Mouse (Mus musculus) hindbrain, embryonic 12.5 days (tissue): ENCODE results near the gene Cwc22. TPM values are rescaled to one million over a fixed set of nuclear protein-coding genes. Genes with fewer than 3 reads are reported as not detected.

Experiments
- ATAC-seq: fragments of 200-750 bp; cut with Nextera tagmentation; 2 replicates; pipeline ENCODE4 v1.8.0; 2017; ENCODE audit warnings: moderate TSS enrichment; ENCODE audit not compliant: low FRiP score
- H3K27ac ChIP-seq: fragments of 300-500 bp; sonication (generic); 2 replicates; pipeline ENCODE4 v1.5.1; 2016; ENCODE audit warnings: mild to moderate bottlenecking
- H3K27me3 ChIP-seq: fragments of 300-500 bp; sonication (generic); 2 replicates; pipeline ENCODE4 v1.6.1; 2016; ENCODE audit warnings: mild to moderate bottlenecking
- H3K36me3 ChIP-seq: fragments of 300-500 bp; sonication (generic); 2 replicates; pipeline ENCODE4 v1.6.1; 2016; ENCODE audit warnings: mild to moderate bottlenecking
- H3K4me1 ChIP-seq: fragments of 300-500 bp; sonication (generic); 2 replicates; pipeline ENCODE4 v1.6.1; 2016
- H3K4me2 ChIP-seq: fragments of 300-500 bp; sonication (generic); replicated peaks from 2 replicates; pipeline ENCODE4 v1.6.1; 2016; ENCODE audit warnings: mild to moderate bottlenecking
- H3K4me3 ChIP-seq: fragments of 300-500 bp; sonication (generic); 2 replicates; pipeline ENCODE4 v1.5.1; 2016; ENCODE audit warnings: mild to moderate bottlenecking
- H3K9ac ChIP-seq: fragments of 300-500 bp; sonication (generic); 2 replicates; pipeline ENCODE4 v1.6.1; 2016; ENCODE audit warnings: mild to moderate bottlenecking, moderate library complexity
- H3K9me3 ChIP-seq: fragments of 300-500 bp; sonication (generic); replicated peaks from 2 replicates; pipeline ENCODE4 v1.6.1; 2016; ENCODE audit warnings: mild to moderate bottlenecking
- WGBS: fragments of 180-500 bp; shearing (Covaris S2); methylation state at CpG from one replicate; pipeline ENCODE4 v1.1.7; 2016; 5-methylcytosine and 5-hydroxymethylcytosine counted together
- polyA plus RNA-seq: library from polyadenylated mRNA; unstranded; fragments of >200 nt; fragmentation: Nextera tagmentation; extraction: Ambion mirVana; gene quantifications from 2 replicates; pipeline ENCODE4 v1.2.1, GENCODE M21; 2016

The Cwc22 gene
- polyA plus RNA-seq = 30.3 and 34.0 TPM in 2 replicates

DNA sequence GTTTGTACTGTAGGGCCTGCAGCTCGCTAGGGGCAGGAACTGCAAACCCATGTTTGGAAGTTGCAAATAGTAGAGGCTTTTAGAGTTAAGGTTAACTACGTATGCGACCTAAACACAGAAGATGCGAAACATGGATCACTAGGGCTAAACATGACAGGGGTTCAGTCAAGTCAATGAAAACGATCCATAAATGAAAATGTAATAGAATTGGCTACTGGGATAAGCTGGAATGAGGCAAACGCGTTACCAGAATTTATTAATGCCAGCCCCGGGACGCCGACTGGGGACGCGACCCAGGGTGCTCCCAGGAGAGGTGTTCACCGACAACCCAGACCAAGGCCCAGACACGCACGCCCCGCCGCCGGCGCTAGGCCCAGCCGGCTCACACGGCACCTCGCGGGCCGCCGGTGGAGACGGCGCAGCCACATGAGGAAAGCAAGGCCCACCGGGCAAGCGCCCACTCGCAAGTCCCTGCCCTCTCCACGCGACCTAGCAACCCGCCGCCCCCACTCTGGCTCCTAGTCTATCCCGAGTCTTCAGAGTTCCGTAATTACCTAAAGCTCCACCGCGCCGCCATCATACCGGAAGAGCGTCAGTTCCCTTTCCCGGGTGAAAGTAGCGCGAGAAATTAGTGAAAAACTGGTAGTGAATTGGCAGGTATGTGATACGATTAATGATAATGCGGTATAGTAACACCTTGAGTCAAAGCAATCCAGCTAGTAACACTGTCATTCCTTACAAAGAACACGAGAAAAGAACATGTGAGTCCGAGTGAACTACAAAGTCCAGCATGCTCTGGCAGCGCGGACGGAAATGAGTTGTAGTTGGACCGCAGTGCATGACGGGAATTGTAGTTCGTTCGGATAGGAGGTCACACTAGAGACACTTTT lies at the start of gene Cwc22:
Cwc22 (minus strand) TSS at position 780 of the 890 bp plus-strand sequence.
- Histone ChIP-seq H3K4me1 (peaks cover 11% of the 10 kb centered on the region), H3K4me3 (peak within 1 kb of the TSS; percentile 82), H3K4me2 (peak within 1 kb of the TSS; percentile 85), H3K9ac (peak within 1 kb of the TSS; percentile 92), H3K9me3 (0 out of 2 replicates have a peak, but pooled peaks cover 4% of the 10 kb centered on the region), H3K36me3 (no peaks in the 10 kb centered on the region), H3K27ac (peak within 1 kb of the TSS; percentile 76), H3K27me3 (no peaks in the 10 kb centered on the region)
- under 1% methylated on average over 45 of the region's 55 CpGs for WGBS
- ATAC-seq = peak; percentile 92

DNA sequence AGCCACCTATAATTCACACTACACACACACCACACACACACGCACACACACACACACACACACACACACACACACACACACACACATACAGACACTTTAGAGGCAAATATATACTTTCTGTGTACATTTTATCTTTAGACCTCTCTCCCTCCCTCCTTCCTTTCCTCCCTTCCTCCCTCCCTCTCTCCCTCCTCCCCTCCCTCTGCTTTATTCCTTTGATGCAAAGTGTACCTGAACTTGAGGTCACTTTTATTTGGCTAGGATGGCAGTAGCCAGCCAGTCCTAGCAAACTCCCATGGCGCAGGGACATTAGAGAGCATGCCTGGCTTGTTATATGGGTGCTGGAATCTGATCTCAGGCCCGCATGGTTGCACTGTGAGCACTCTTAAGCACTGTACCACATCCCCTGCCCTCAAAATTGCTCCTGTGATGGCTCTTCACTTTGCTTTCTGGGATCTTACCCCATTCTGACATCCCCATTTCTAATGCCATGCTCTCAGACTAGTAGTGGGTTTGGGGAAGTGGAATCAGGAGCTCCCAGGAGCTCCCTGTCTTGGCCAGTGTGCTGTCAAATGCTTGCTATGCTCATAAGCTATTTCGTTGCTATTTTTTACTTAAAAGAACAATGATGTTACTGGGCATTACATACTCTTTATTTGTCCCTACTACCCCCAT lies 47.7 kb upstream of the Cwc22 start:
- Histone ChIP-seq H3K4me2 (no peak overlapping the region), H3K27me3 (no peaks in the 10 kb centered on the region), H3K36me3 (no peaks in the 10 kb centered on the region), H3K27ac (no peak overlapping the region), H3K4me1 (no peaks in the 10 kb centered on the region), H3K4me3 (no peak overlapping the region), H3K9ac (no peak overlapping the region), H3K9me3 (no peaks in the 10 kb centered on the region)
- no peak for ATAC-seq
- WGBS = 73% methylated on average over 4 of the region's 4 CpGs

- no peaks in the 10 kb centered on the region for H3K9me3 ChIP-seq
- H3K36me3 ChIP-seq = no peaks in the 10 kb centered on the region
- no peak overlapping the region for H3K4me3 ChIP-seq
- no peaks in the 10 kb centered on the region for H3K4me1 ChIP-seq
- H3K27ac ChIP-seq = no peak overlapping the region
- 86% methylated on average over 3 of the region's 3 CpGs for WGBS
- H3K27me3 ChIP-seq = no peaks in the 10 kb centered on the region
- ATAC-seq = no peak
- H3K9ac ChIP-seq = no peak overlapping the region
- H3K4me2 ChIP-seq = no peak overlapping the region
Observed at GRCm38 (mm10) chr2:77992951-77993604, 46.9 kb upstream of the Cwc22 start.

DNA sequence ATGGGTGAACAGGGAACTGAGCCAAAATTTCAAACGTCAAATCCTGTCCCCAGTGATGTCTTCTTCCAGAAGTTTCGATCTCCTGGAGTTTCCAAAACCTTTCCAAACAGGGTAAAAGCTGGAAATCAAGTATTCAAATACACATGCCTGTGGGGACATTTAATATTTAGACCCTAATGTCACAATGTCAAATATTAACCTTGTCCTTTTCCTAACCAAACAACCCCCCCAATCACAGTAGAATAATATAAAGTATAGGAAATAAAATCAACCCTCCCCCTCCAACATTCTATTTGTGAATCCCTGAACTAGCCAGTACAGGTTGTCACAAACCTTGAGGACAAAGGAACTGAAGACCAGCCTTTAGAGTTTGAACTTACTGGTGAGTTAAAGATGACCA lies 44.6 kb upstream of the Cwc22 start:
- Histone ChIP-seq H3K4me1 (no peaks in the 10 kb centered on the region), H3K27me3 (no peaks in the 10 kb centered on the region), H3K4me2 (no peak overlapping the region), H3K9me3 (no peaks in the 10 kb centered on the region), H3K9ac (no peak overlapping the region), H3K27ac (no peak overlapping the region), H3K4me3 (no peak overlapping the region), H3K36me3 (no peaks in the 10 kb centered on the region)
- 65% methylated on average over 2 of the region's 2 CpGs for WGBS
- ATAC-seq = no peak

DNA sequence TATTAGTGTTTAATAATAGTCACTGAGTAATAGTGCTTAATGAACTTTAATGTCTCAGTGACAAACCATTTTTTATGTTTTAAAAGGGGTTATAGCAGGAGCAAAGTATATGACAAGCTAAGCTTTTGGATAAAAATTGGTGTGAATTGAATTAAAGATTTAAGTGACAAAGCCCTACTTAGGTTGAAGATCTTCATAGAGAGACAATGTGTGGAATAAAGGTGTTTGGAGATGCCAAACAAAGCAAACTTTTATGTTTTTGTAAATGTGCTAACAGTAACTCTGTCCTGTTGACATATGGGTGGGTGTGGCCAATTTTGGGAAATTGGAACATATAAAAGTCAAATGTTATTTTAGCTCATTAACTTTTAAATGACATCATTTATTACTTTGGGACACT lies 43.9 kb upstream of the Cwc22 start:
- Histone ChIP-seq H3K9me3 (no peaks in the 10 kb centered on the region), H3K4me2 (no peak overlapping the region), H3K9ac (no peak overlapping the region), H3K4me3 (no peak overlapping the region), H3K4me1 (no peaks in the 10 kb centered on the region), H3K27me3 (no peaks in the 10 kb centered on the region), H3K36me3 (no peaks in the 10 kb centered on the region), H3K27ac (no peak overlapping the region)
- no peak for ATAC-seq

GRCm38 (mm10) chr2:77989390-77989789 lies 43.2 kb upstream of the Cwc22 start:
- Histone ChIP-seq H3K9me3 (no peaks in the 10 kb centered on the region), H3K36me3 (no peaks in the 10 kb centered on the region), H3K4me1 (no peaks in the 10 kb centered on the region), H3K4me2 (no peak overlapping the region), H3K4me3 (no peak overlapping the region), H3K27ac (no peak overlapping the region), H3K27me3 (no peaks in the 10 kb centered on the region), H3K9ac (no peak overlapping the region)
- WGBS = 81% methylated on average over 1 of the region's 1 CpGs
- ATAC-seq = no peak

DNA sequence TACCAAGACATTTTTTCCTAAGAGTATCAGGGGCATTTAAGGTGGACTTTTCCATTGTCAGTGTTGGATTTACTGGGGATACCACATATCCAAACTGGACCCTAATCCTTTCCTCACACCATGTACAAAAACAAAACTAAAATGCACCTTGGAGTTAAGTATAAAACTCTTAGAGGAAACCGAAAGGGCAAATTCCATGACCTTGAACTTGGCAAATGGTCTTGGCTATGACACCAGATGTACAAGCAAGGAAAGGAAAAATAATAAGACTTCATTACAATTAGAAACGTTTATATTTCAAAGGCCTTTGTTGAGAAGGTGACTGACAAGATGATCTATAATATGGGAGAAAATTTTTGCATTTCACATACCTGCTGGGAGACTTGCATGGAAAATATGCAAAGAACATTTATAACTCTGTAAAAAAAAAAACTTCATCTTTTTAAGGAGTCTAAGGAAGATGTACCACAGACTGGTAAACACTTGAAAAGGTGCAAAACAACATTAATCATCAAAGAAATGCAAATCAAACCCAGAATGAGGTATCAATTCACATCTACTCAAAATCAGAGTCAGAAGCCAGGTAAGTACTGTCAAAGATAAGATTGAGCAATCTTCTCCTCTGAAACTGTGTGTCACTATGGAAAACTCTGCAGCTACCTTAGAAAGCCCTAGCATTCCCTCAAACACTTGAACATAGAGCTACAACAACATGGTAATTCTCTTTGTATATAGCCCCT lies 40.0 kb upstream of the Cwc22 start:
- Histone ChIP-seq H3K9ac (no peak overlapping the region), H3K27me3 (no peaks in the 10 kb centered on the region), H3K27ac (no peak overlapping the region), H3K36me3 (no peaks in the 10 kb centered on the region), H3K9me3 (no peaks in the 10 kb centered on the region; the same call in 1 of the 2 replicates), H3K4me2 (no peak overlapping the region), H3K4me3 (no peak overlapping the region), H3K4me1 (no peaks in the 10 kb centered on the region)
- 83% methylated on average over 2 of the region's 2 CpGs for WGBS
- no peak for ATAC-seq

DNA sequence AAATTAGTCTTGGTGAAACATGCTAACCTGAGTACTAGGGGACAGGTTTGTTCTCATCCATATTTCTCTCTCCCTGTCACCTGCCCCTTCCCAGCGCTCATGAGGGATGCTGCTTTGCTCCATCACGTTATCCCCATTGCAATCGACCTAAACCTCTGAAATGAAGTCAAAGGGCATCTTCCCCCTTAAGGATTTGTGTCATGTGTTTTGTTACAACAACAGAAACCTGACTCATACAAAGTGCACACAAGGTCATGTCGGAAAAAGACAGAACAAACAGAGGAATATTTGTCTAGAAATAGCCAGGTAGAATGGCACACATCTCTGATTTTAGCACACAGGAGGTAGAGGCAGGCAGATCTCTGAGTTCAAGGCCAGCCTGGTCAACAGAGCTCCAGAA lies 38.0 kb upstream of the Cwc22 start:
- ATAC-seq = no peak
- no peaks in the 10 kb centered on the region; the same call in 1 of the 2 replicates for H3K9me3 ChIP-seq
- H3K36me3 ChIP-seq = no peaks in the 10 kb centered on the region
- no peaks in the 10 kb centered on the region for H3K4me1 ChIP-seq
- WGBS = 73% methylated on average over 4 of the region's 4 CpGs
- no peak overlapping the region for H3K9ac ChIP-seq
- no peak overlapping the region for H3K4me2 ChIP-seq
- no peak overlapping the region for H3K27ac ChIP-seq
- no peak overlapping the region for H3K4me3 ChIP-seq
- no peaks in the 10 kb centered on the region for H3K27me3 ChIP-seq

DNA sequence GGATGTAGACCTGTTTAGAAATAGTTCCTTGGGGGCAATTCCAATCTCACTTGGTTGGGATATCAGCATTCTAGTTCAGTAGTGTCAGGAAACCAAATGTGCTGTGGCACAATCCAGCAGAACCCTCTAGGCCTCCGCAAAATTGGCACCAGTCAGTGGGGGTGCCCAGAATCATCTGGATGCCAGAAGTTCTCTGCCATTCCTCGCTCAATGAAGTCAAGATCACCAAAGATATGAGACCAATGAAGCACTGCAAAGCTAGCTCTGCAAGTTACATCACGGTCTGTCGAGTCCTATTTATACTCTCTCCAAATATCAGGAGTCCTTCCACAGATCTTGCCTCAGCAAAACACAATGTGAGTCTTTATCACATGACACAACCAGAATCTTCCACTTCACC lies 35.7 kb upstream of the Cwc22 start:
- ATAC-seq = no peak
- 91% methylated on average over 4 of the region's 4 CpGs for WGBS
- no peak overlapping the region for H3K4me2 ChIP-seq
- no peaks in the 10 kb centered on the region for H3K4me1 ChIP-seq
- H3K27me3 ChIP-seq = no peaks in the 10 kb centered on the region
- H3K27ac ChIP-seq = no peak overlapping the region
- no peaks in the 10 kb centered on the region; the same call in 1 of the 2 replicates for H3K9me3 ChIP-seq
- H3K36me3 ChIP-seq = no peaks in the 10 kb centered on the region
- H3K4me3 ChIP-seq = no peak overlapping the region
- H3K9ac ChIP-seq = no peak overlapping the region

DNA sequence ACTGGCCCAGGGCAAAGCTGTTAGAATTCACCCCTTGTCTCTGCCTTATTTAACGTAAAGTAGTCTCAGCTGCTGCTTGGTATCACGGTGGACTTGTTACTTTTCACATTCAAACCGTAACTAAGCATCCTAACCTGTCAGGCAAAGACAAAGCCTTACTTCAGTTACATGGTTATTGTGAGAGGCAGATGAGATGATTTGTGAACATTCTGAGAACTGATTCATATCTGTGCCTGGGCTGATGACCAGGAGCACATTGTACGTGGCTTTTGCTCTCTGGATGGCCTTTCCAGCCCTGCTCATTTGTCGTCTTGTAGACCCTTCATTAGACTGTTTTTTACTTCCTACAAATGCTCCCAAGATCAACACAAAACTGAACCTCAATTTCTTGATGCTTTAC lies 34.5 kb upstream of the Cwc22 start:
- no peak for ATAC-seq
- no peak overlapping the region for H3K9ac ChIP-seq
- WGBS = 90% methylated on average over 5 of the region's 5 CpGs
- H3K27me3 ChIP-seq = no peaks in the 10 kb centered on the region
- H3K4me2 ChIP-seq = no peak overlapping the region
- no peaks in the 10 kb centered on the region; the same call in 1 of the 2 replicates for H3K9me3 ChIP-seq
- H3K4me3 ChIP-seq = no peak overlapping the region
- H3K27ac ChIP-seq = no peak overlapping the region
- H3K36me3 ChIP-seq = no peaks in the 10 kb centered on the region
- H3K4me1 ChIP-seq = no peaks in the 10 kb centered on the region

- no peak overlapping the region for H3K27ac ChIP-seq
- 94% methylated on average over 2 of the region's 2 CpGs for WGBS
Observed at GRCm38 (mm10) chr2:77979519-77979918, 33.3 kb upstream of the Cwc22 start.

GRCm38 (mm10) chr2:77979081-77979480 lies 32.9 kb upstream of the Cwc22 start:
- H3K9ac ChIP-seq = no peak overlapping the region
- H3K27me3 ChIP-seq = no peaks in the 10 kb centered on the region
- no peaks in the 10 kb centered on the region for H3K4me1 ChIP-seq
- no peak overlapping the region for H3K4me3 ChIP-seq
- no peaks in the 10 kb centered on the region; the same call in 1 of the 2 replicates for H3K9me3 ChIP-seq
- no peaks in the 10 kb centered on the region for H3K36me3 ChIP-seq
- H3K4me2 ChIP-seq = no peak overlapping the region
- ATAC-seq = no peak
- WGBS = 88% methylated on average over 8 of the region's 8 CpGs
- H3K27ac ChIP-seq = no peak overlapping the region

More at GRCm38 (mm10) chr2:77979519-77979918, 33.3 kb upstream of the Cwc22 start:
- H3K4me1 ChIP-seq = no peaks in the 10 kb centered on the region
- no peaks in the 10 kb centered on the region for H3K36me3 ChIP-seq
- H3K9ac ChIP-seq = no peak overlapping the region
- no peak overlapping the region for H3K4me2 ChIP-seq
- H3K27me3 ChIP-seq = no peaks in the 10 kb centered on the region
- no peak for ATAC-seq
- no peak overlapping the region for H3K4me3 ChIP-seq
- H3K9me3 ChIP-seq = no peaks in the 10 kb centered on the region; the same call in 1 of the 2 replicates
